Mouse (Mus musculus) lung, adult 2 months (tissue): ENCODE data around the gene Atp1a1.

Experiments used
- CTCF ChIP-seq: fragments of 200-500 bp; IDR thresholded peaks from 2 replicates; pipeline ENCODE4 v1.5.1; 2011; ENCODE audit warnings: mild to moderate bottlenecking, low read length, control low read depth; ENCODE audit not compliant: insufficient read depth
- POLR2A ChIP-seq: fragments of 200-500 bp; IDR thresholded peaks from 2 replicates; pipeline ENCODE4 v1.6.1; 2011; ENCODE audit warnings: low read depth, mild to moderate bottlenecking, control low read depth, low read length, borderline replicate concordance; ENCODE audit errors: extremely low read depth

- TF ChIP-seq CTCF (no peak), POLR2A (no peak)
Measured at GRCm38 (mm10) chr3:101605291-101605690, 807 bp upstream of the Atp1a1 start.
